Mouse (Mus musculus): ENCODE measurements around the gene Shb. TPM values are rescaled to one million over a fixed set of nuclear protein-coding genes. Genes with fewer than 3 reads are reported as not detected.

Gene Shb
- polyA plus RNA-seq, 1 experiment from 2014 or later = 3.0 TPM

GRCm38 (mm10) chr4:45447196-45447595 lies 85.1 kb downstream of the Shb start:
- Histone ChIP-seq H3K4me2 (no peak overlapping the region), H3K4me3 (replicated peaks) (no peak overlapping the region), H3K9ac (no peak overlapping the region), H3K27ac (no peak overlapping the region), H3K36me3 (peaks cover 58% of the 10 kb centered on the region), H3K27me3 (no peaks in the 10 kb centered on the region), H3K9me3 (replicated peaks) (no peaks in the 10 kb centered on the region), H3K4me1 (replicated peaks) (peaks cover 22% of the 10 kb centered on the region)
- ATAC-seq (ENCODE audit: low read depth) (no peak), DNase-seq (no peak)
- 90% methylated on average over 5 of the region's 5 CpGs for WGBS (ENCODE audit: insufficient replicate concordance)

- H3K4me2 ChIP-seq = no peak overlapping the region
- H3K9me3 ChIP-seq (replicated peaks) = no peaks in the 10 kb centered on the region
- peaks cover 69% of the 10 kb centered on the region for H3K36me3 ChIP-seq
- no peak for ATAC-seq (ENCODE audit: low read depth)
- DNase-seq = no peak
- 58% methylated on average over 3 of the region's 3 CpGs for WGBS (ENCODE audit: insufficient replicate concordance)
- H3K4me3 ChIP-seq (replicated peaks) = no peak overlapping the region
- H3K27ac ChIP-seq = no peak overlapping the region
- no peaks in the 10 kb centered on the region for H3K27me3 ChIP-seq
- H3K9ac ChIP-seq = no peak overlapping the region
- H3K4me1 ChIP-seq (replicated peaks) = peaks cover 8% of the 10 kb centered on the region
Observed at GRCm38 (mm10) chr4:45445235-45445634, 87.0 kb downstream of the Shb start.

- Histone ChIP-seq H3K4me2 (no peak overlapping the region), H3K4me3 (replicated peaks) (no peak overlapping the region), H3K27me3 (no peaks in the 10 kb centered on the region), H3K4me1 (replicated peaks) (peaks cover 5% of the 10 kb centered on the region), H3K36me3 (peaks cover 73% of the 10 kb centered on the region), H3K9ac (no peak overlapping the region), H3K9me3 (replicated peaks) (no peaks in the 10 kb centered on the region), H3K27ac (no peak overlapping the region)
- WGBS (ENCODE audit: insufficient replicate concordance) = 66% methylated on average over 4 of the region's 4 CpGs
- no peak for DNase-seq
- ATAC-seq (ENCODE audit: low read depth) = no peak
Observed at GRCm38 (mm10) chr4:45444813-45445212, 87.5 kb downstream of the Shb start.

GRCm38 (mm10) chr4:45443652-45444051 lies 88.6 kb downstream of the Shb start:
- H3K9me3 ChIP-seq (replicated peaks) = no peaks in the 10 kb centered on the region
- no peaks in the 10 kb centered on the region for H3K27me3 ChIP-seq
- no peak overlapping the region for H3K9ac ChIP-seq
- DNase-seq = no peak
- H3K4me1 ChIP-seq (replicated peaks) = peaks cover 3% of the 10 kb centered on the region
- no peak for ATAC-seq (ENCODE audit: low read depth)
- H3K4me2 ChIP-seq = no peak overlapping the region
- peaks cover 74% of the 10 kb centered on the region for H3K36me3 ChIP-seq
- H3K4me3 ChIP-seq (replicated peaks) = no peak overlapping the region
- WGBS (ENCODE audit: insufficient replicate concordance) = 70% methylated on average over 7 of the region's 7 CpGs
- H3K27ac ChIP-seq = no peak overlapping the region

- DNase-seq (no peak), ATAC-seq (ENCODE audit: low read depth) (no peak)
- no peak overlapping the region for H3K9ac ChIP-seq
- H3K27ac ChIP-seq = no peak overlapping the region
- peaks cover 70% of the 10 kb centered on the region for H3K36me3 ChIP-seq
- H3K9me3 ChIP-seq (replicated peaks) = no peaks in the 10 kb centered on the region
- no peak overlapping the region for H3K4me3 ChIP-seq (replicated peaks)
- no peak overlapping the region for H3K4me2 ChIP-seq
- WGBS (ENCODE audit: insufficient replicate concordance) = 66% methylated on average over 3 of the region's 3 CpGs
- no peaks in the 10 kb centered on the region for H3K4me1 ChIP-seq (replicated peaks)
- no peaks in the 10 kb centered on the region for H3K27me3 ChIP-seq
Observed at GRCm38 (mm10) chr4:45442237-45442636, 90.0 kb downstream of the Shb start.

- ATAC-seq (ENCODE audit: low read depth) (no peak), DNase-seq (no peak)
- H3K27ac ChIP-seq = no peak overlapping the region
- H3K9me3 ChIP-seq (replicated peaks) = no peaks in the 10 kb centered on the region
- H3K9ac ChIP-seq = no peak overlapping the region
- H3K4me3 ChIP-seq (replicated peaks) = no peak overlapping the region
- H3K36me3 ChIP-seq = peaks cover 65% of the 10 kb centered on the region
- no peaks in the 10 kb centered on the region; the same call in 1 of the 2 replicates for H3K4me1 ChIP-seq (replicated peaks)
- no peak overlapping the region for H3K4me2 ChIP-seq
- WGBS (ENCODE audit: insufficient replicate concordance) = 56% methylated on average over 1 of the region's 1 CpGs
- no peaks in the 10 kb centered on the region for H3K27me3 ChIP-seq
Observed at GRCm38 (mm10) chr4:45441778-45442177, 90.5 kb downstream of the Shb start.

- ATAC-seq (ENCODE audit: low read depth) = no peak
- no peaks in the 10 kb centered on the region for H3K9me3 ChIP-seq (replicated peaks)
- H3K27me3 ChIP-seq = no peaks in the 10 kb centered on the region
- H3K36me3 ChIP-seq = peaks cover 45% of the 10 kb centered on the region
- H3K4me3 ChIP-seq (replicated peaks) = no peak overlapping the region
- no peak overlapping the region for H3K4me2 ChIP-seq
- no peak overlapping the region for H3K9ac ChIP-seq
- H3K4me1 ChIP-seq (replicated peaks) = peaks cover 12% of the 10 kb centered on the region
- 62% methylated on average over 5 of the region's 5 CpGs for WGBS (ENCODE audit: insufficient replicate concordance)
- DNase-seq = no peak
- H3K27ac ChIP-seq = no peak overlapping the region
Observed at GRCm38 (mm10) chr4:45439281-45439680, 93.0 kb downstream of the Shb start.

GRCm38 (mm10) chr4:45437010-45437409 lies 95.3 kb downstream of the Shb start:
- Histone ChIP-seq H3K36me3 (peaks cover 32% of the 10 kb centered on the region), H3K27me3 (no peaks in the 10 kb centered on the region), H3K9ac (no peak overlapping the region), H3K4me2 (no peak overlapping the region), H3K27ac (no peak overlapping the region), H3K9me3 (replicated peaks) (no peaks in the 10 kb centered on the region), H3K4me3 (replicated peaks) (no peak overlapping the region), H3K4me1 (replicated peaks) (peaks cover 12% of the 10 kb centered on the region)
- WGBS (ENCODE audit: insufficient replicate concordance) = 57% methylated on average over 3 of the region's 3 CpGs
- DNase-seq (no peak), ATAC-seq (ENCODE audit: low read depth) (no peak)

- Histone ChIP-seq H3K9ac (no peak overlapping the region), H3K9me3 (replicated peaks) (no peaks in the 10 kb centered on the region), H3K4me1 (replicated peaks) (peaks cover 12% of the 10 kb centered on the region), H3K4me2 (no peak overlapping the region), H3K27ac (no peak overlapping the region), H3K4me3 (replicated peaks) (no peak overlapping the region), H3K36me3 (peaks cover 27% of the 10 kb centered on the region), H3K27me3 (no peaks in the 10 kb centered on the region)
- WGBS (ENCODE audit: insufficient replicate concordance) = 71% methylated on average over 7 of the region's 7 CpGs
- DNase-seq (no peak), ATAC-seq (ENCODE audit: low read depth) (no peak)
Observed at GRCm38 (mm10) chr4:45436383-45436913, 95.8 kb downstream of the Shb start.

GRCm38 (mm10) chr4:45435899-45436298 lies 96.4 kb downstream of the Shb start:
- H3K4me2 ChIP-seq = no peak overlapping the region
- H3K9me3 ChIP-seq (replicated peaks) = no peaks in the 10 kb centered on the region
- 51% methylated on average over 2 of the region's 2 CpGs for WGBS (ENCODE audit: insufficient replicate concordance)
- no peak for DNase-seq
- H3K4me1 ChIP-seq (replicated peaks) = peaks cover 12% of the 10 kb centered on the region
- no peak overlapping the region for H3K4me3 ChIP-seq (replicated peaks)
- H3K36me3 ChIP-seq = peaks cover 23% of the 10 kb centered on the region
- no peak for ATAC-seq (ENCODE audit: low read depth)
- H3K9ac ChIP-seq = no peak overlapping the region
- H3K27ac ChIP-seq = no peak overlapping the region
- no peaks in the 10 kb centered on the region for H3K27me3 ChIP-seq

- no peak overlapping the region for H3K9ac ChIP-seq
- 73% methylated on average over 4 of the region's 4 CpGs for WGBS (ENCODE audit: insufficient replicate concordance)
- ATAC-seq (ENCODE audit: low read depth) (no peak), DNase-seq (no peak)
- peaks cover 12% of the 10 kb centered on the region for H3K4me1 ChIP-seq (replicated peaks)
- H3K4me3 ChIP-seq (replicated peaks) = no peak overlapping the region
- H3K36me3 ChIP-seq = peaks cover 13% of the 10 kb centered on the region
- no peaks in the 10 kb centered on the region for H3K9me3 ChIP-seq (replicated peaks)
- H3K4me2 ChIP-seq = no peak overlapping the region
- no peak overlapping the region for H3K27ac ChIP-seq
- no peaks in the 10 kb centered on the region for H3K27me3 ChIP-seq
Observed at GRCm38 (mm10) chr4:45434681-45435080, 97.6 kb downstream of the Shb start.

GRCm38 (mm10) chr4:45434071-45434470 lies 98.2 kb downstream of the Shb start:
- Histone ChIP-seq H3K4me2 (no peak overlapping the region), H3K4me3 (replicated peaks) (no peak overlapping the region), H3K27me3 (no peaks in the 10 kb centered on the region), H3K4me1 (replicated peaks) (peaks cover 12% of the 10 kb centered on the region), H3K36me3 (peaks cover 13% of the 10 kb centered on the region), H3K9me3 (replicated peaks) (no peaks in the 10 kb centered on the region), H3K9ac (no peak overlapping the region), H3K27ac (no peak overlapping the region)
- ATAC-seq (ENCODE audit: low read depth) = no peak
- WGBS (ENCODE audit: insufficient replicate concordance) = 85% methylated on average over 12 of the region's 12 CpGs
- DNase-seq = no peak
